Mouse (Mus musculus): Measurements from ENCODE around the gene Ccdc117.
"Not testable (repeated sequence)": the region's sequence is repeated elsewhere in the genome, so short reads cannot be mapped to it uniquely, and the experiment has no call there.

The Ccdc117 gene

DNA sequence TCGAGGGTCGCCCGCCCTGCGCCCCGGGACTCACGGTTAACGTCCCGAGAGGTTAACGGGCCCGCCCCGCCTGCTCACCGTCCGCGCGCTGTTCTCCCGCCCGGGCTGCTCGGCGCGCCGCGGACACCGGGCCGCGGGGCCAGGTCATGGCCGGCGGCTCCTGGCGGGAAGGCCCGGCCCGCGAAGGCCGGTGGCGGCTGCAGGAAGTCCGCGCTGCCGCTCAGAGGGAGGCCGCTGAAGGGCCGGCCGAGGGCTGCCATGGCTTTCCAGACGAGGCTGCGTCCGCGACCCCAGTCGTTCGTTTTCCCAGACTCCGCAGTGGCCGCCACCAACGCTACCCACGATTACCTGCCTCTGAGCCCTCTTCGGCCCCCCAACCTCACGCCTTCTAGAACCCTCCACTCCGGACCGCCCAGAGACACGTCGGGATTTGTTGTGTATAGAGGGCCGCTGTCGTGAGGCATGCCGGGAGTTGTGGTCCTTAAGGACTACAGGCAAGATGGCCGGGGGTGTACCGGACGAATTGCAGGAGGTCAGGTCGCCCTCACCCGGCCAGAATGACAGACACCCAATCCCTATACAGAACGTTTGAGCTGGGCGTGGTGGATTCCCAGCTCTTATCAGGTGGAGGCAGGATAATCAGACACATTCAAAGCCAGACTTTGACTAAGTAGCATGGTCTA, at the start of gene Ccdc117:
Ccdc117 (minus strand) TSS at position 389 of the 683 bp plus-strand sequence.
- in situ Hi-C loops (cut with MboI, MseI) = no loop called here

DNA sequence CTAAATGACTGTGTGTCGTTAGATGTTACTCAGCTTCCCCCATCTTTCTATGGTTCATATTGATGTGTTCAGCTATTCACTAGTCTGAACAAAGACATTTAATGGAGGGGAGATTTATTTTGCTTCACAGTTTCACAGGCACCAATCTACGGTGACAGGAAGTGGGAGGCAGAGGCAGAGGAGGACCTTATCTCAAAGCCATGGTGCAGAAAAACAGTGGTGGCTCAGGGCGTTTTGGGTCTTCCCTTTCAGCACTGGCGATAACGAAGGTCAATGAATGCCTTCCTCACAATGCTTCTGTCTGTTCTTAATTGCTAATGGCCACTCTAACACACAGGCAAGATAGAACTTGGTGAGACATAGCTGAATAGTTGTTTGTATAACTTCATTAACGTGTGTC, 33.1 kb upstream of the Ccdc117 start:
- in situ Hi-C loops (cut with MboI, MseI) = no loop called here

DNA sequence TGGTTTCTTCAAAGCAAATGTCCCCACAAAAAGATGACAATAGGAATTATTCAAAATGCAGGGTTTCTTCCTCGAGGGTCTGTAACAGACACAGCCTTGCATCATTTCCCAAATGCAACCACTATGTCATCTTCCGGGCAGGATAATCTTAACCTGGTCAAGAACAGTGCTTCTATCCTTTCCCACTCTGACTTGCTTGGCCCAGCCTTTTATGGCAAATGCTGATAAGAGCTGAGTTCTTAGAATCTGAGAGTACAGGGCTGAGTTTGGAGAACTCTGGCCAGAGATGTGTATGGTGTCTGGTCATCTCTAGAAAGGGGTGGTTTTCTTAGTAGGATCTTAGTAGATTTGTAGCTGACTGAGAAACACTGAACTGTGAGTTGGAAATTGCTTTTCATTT, 31.8 kb upstream of the Ccdc117 start:
- in situ Hi-C loops (cut with MboI, MseI) = no loop called here

GRCm38 (mm10) chr11:5571856-5572255, 29.9 kb upstream of the Ccdc117 start:
- in situ Hi-C loops (cut with MboI, MseI) = no loop called here

DNA sequence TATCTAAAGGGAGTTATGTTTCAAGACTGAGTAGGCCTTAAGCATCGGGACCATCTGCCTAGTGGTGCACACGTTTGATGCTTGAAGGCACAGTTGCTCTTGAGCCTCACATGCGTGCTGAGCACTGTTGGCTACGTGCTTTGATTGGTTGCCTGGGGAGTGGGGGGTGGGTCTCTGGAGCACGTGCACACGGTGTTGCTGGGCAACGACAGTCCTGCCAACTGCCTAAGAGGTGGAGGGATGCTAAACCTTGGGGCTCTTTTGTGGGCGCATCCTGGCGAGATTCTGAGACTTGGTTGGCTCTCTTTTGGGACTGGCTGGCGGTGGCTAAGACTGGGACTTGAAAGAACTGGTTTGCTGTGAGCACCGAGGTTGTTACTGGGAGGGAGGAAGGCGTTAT, 27.5 kb upstream of the Ccdc117 start, which contains the start of gene Ankrd36:
Ankrd36 (plus strand) TSS at position 211 of the 400 bp plus-strand sequence.
- in situ Hi-C loops (cut with MboI, MseI) = no loop called here

- in situ Hi-C loops (cut with MboI, MseI) = no loop called here
Measured at GRCm38 (mm10) chr11:5568082-5568481, 26.1 kb upstream of the Ccdc117 start.

GRCm38 (mm10) chr11:5567654-5568053, 25.7 kb upstream of the Ccdc117 start:
- in situ Hi-C loops (cut with MboI, MseI) = no loop called here

DNA sequence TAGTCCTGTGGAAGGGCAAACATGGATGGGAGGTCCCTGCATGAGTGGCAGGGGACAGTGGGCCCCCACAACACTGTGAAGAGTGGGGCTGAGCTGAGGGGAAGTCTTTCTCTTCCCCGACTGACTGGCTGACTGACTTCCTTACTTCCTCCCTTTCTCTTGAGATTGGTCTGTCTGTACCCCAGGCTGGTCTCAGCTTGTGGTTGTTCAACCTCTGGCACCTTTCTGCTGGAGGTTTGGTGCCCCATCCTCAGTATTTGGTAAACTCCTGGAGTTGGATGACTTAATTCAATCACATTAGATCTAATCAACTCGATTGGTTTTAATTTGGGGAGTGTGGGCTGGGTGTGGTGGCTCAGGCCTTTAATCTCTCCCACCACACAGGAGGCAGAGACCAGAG, 24.5 kb upstream of the Ccdc117 start:
- in situ Hi-C loops (cut with MboI, MseI) = no loop called here

- in situ Hi-C loops (cut with MboI, MseI) = no loop called here
Measured at GRCm38 (mm10) chr11:5565596-5565995, 23.6 kb upstream of the Ccdc117 start.

GRCm38 (mm10) chr11:5563898-5564297, 21.9 kb upstream of the Ccdc117 start:
- in situ Hi-C loops (cut with MboI, MseI) = no loop called here

DNA sequence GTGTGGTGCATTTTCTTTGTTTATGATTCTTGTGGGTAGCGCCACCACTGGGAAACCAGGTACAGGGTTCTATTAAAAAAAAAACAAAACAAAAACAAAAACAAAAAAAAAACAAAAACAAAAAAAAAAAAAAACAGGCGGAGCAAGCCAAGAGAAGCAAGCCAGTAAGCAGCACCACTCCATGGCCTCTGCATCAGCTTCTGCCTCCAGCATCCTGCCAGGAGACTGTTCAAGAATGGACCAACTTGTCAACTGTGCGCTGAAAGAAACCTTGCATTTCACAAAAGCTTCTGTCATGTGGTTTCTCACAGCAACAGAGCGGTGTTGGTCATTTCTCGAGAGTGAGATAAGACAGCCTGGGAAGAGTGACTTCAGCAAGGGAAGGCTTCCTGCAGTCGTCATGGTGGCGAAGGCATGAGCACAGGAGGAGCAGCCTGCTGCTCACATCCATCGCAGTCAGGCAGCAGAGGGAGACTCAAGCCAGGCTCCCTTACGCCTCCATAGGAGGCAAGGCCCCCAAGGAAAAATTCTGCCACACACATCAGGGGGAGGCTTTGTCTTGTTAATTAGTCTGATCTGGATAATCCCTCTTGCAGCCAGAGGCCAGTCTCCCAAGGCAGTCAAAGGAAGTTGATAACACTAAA, 20.8 kb upstream of the Ccdc117 start:
- in situ Hi-C loops (cut with MboI, MseI) = no loop called here

GRCm38 (mm10) chr11:5560273-5560672, 18.3 kb upstream of the Ccdc117 start:
- in situ Hi-C loops (cut with MboI, MseI) = no loop called here

GRCm38 (mm10) chr11:5551931-5552330, 9.9 kb upstream of the Ccdc117 start:
- in situ Hi-C loops (cut with MboI, MseI) = no loop called here

- in situ Hi-C loops (cut with MboI, MseI) = no loop called here
Measured at GRCm38 (mm10) chr11:5551430-5551829, 9.4 kb upstream of the Ccdc117 start.

- in situ Hi-C loops (cut with MboI, MseI) = no loop called here
Measured at GRCm38 (mm10) chr11:5546693-5547092, 4.7 kb upstream of the Ccdc117 start.

DNA sequence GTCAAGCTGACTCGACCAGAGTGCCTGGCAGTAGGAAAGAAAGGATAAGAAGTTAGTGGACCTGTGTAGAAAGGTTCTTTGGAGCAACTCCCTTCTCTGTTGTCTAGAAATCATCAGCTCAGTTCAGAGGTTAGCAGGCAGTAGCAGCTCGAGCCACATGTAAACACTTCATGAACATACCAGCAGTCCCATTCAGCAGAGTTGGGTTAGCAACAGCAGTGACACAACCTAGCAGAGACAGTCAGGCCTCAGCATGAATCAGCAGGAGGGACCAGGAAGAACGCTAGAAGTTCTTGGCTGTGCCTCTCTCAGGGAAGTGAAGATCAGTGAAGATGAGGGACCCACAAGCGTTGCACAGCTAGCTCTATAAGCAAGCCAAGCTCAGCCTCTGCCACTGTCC, 3.5 kb upstream of the Ccdc117 start:
- in situ Hi-C loops (cut with MboI, MseI) = no loop called here

GRCm38 (mm10) chr11:5544709-5545108, 2.7 kb upstream of the Ccdc117 start:
- in situ Hi-C loops (cut with MboI, MseI) = not testable (repeated sequence)

DNA sequence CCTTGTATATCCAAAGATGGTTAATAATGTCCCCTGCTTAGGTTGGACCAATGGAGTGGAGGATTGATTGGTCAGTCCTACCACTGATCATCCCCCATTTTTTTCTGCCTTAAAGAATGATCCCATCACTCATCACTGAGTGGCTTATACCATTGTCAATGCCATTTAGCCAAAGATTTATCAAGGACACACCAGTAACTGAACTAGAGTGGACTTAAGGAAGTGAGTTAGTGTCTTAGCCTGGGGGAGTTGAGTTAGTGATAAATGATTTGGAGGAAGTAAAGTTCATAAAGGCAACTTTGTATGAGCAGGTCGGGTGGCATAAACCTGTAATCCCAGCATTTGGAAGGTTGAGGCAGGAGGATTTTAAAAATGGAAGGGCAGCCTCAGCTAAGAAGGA, 1.3 kb upstream of the Ccdc117 start:
- in situ Hi-C loops (cut with MboI, MseI) = no loop called here

DNA sequence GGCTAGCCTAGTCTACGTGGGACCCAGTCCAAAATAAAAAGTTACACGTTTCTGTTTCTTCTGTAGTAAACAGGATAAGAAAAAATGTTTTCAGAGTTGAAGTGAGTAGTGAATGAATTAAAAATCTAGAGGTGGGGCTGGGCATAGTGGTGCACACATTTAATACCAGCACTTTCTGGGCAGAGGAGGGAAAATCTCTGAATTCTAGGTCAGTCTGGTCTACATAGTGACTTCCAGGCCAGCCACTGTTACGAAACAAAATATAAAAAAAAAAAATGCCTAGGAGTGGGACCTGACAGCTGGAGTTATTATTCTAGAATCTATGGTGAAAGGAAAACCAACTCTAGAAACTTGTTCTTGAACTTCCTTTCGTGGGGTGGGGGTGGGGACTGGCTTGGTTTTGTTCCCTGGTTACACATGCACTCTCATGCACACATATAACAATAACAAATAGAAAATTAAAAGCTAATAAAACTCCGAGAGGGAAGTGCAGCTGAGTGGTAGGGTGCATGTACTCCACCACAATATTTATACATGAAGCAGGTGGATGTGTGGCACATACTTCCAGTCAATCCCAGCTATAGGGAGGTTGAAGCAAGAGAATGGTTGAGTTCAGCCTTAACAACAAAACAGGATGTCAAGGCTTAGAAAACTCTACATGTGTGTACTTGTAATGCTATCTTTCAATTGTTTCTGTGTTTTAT, 647 bp upstream of the Ccdc117 start:
- in situ Hi-C loops (cut with MboI, MseI) = no loop called here

GRCm38 (mm10) chr11:5541230-5541798, 673 bp downstream of the Ccdc117 start:
- in situ Hi-C loops (cut with MboI, MseI) = no loop called here

GRCm38 (mm10) chr11:5540331-5540730, 1.7 kb downstream of the Ccdc117 start:
- in situ Hi-C loops (cut with MboI, MseI) = no loop called here

DNA sequence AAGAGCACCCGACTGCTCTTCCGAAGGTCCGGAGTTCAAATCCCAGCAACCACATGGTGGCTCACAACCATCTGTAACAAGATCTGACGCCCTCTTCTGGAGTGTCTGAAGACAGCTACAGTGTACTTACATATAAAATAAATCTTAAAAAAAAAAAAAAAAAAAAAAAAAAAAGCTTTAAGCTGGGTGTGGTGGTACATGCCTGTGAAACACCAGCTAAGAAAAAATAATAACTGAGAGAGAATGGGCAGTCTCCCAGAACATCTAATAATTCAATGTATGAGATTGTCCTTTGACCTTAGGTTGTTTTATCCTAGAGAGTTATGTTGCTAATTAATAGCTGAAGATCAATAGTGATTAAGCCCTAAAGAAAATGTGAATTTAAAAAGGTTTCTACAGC, 4.5 kb downstream of the Ccdc117 start:
- in situ Hi-C loops (cut with MboI, MseI) = not testable (repeated sequence)

Measured in T-helper 1 cell (primary cell).